Mouse (Mus musculus) midbrain, embryonic 10.5 days (tissue): ENCODE data around the gene E130309D02Rik. TPM values are rescaled to one million over a fixed set of nuclear protein-coding genes. Genes with fewer than 3 reads are reported as not detected.

ENCODE experiments used
- DNase-seq: peaks from one replicate; pipeline ENCODE4 v3.0.0-alpha.2; 2017; ENCODE audit warnings: low spot score
- H3K27ac ChIP-seq: fragments of 300-500 bp; sonication (generic); replicated peaks from 2 replicates; pipeline ENCODE4 v1.5.1; 2016; ENCODE audit warnings: mild to moderate bottlenecking
- H3K27me3 ChIP-seq: fragments of 300-500 bp; sonication (generic); 2 replicates; pipeline ENCODE4 v1.6.1; 2016; ENCODE audit warnings: low read depth, mild to moderate bottlenecking; ENCODE audit not compliant: poor library complexity, severe bottlenecking
- H3K36me3 ChIP-seq: fragments of 300-500 bp; sonication (generic); 2 replicates; pipeline ENCODE4 v1.6.1; 2016; ENCODE audit warnings: mild to moderate bottlenecking, moderate library complexity
- H3K4me1 ChIP-seq: fragments of 300-500 bp; sonication (generic); 2 replicates; pipeline ENCODE4 v1.6.1; 2016
- H3K4me3 ChIP-seq: fragments of 300-500 bp; sonication (generic); 2 replicates; pipeline ENCODE4 v1.5.1; 2016; ENCODE audit warnings: mild to moderate bottlenecking, moderate library complexity
- H3K9me3 ChIP-seq: fragments of 300-500 bp; sonication (generic); replicated peaks from 2 replicates; pipeline ENCODE4 v1.6.1; 2016; ENCODE audit warnings: mild to moderate bottlenecking
- WGBS: fragments of 180-500 bp; shearing (Covaris S2); methylation state at CpG from one replicate; pipeline ENCODE4 v1.1.7; 2016; 5-methylcytosine and 5-hydroxymethylcytosine counted together
- polyA plus RNA-seq: library from polyadenylated mRNA; unstranded; fragments of >200 nt; fragmentation: Nextera tagmentation; extraction: Ambion mirVana; gene quantifications from 2 replicates; pipeline ENCODE4 v1.2.1, GENCODE M21; 2016

The E130309D02Rik gene
- polyA plus RNA-seq, 1 experiment from 2014 or later = 61.7 TPM

DNA sequence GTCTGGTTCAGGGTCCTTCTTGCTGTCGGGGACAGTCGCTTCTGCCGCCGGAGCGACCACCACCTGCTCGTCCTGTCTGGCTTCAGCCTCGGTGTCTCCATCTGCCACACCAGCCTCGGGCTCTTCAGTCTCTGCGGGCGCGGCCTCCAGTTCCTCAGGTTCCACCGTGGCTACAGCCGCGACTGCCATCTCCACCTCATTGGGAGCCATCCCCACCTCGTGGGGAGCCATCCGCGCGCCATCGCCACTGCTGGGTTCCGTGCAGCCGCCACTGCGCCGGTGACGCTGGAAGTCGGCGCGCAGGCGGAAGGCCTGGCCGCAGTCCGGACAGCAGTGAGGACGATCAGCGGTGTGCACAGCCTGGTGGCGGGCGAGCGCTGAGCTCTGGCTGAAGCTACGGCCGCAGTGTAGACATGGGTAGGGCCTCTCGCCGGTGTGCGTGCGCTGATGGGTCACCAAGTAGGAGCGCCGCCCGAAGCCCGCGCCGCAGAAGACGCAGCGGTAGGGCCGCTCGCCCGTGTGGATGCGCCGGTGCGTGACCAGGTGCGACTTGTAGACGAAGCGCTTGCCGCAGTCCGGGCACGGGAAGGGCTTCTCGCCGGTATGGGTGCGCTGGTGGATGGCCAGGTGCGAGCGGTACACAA lies 60.6 kb downstream of the E130309D02Rik start:
- 2% methylated on average over 66 of the region's 66 CpGs for WGBS
- Histone ChIP-seq H3K9me3 (no peaks in the 10 kb centered on the region), H3K4me1 (peaks cover 30% of the 10 kb centered on the region), H3K27ac (no peak overlapping the region), H3K27me3 (peaks cover 90% of the 10 kb centered on the region), H3K36me3 (peaks cover 81% of the 10 kb centered on the region), H3K4me3 (peak overlapping the region; percentile 50)
- peak; percentile 58 for DNase-seq

DNA sequence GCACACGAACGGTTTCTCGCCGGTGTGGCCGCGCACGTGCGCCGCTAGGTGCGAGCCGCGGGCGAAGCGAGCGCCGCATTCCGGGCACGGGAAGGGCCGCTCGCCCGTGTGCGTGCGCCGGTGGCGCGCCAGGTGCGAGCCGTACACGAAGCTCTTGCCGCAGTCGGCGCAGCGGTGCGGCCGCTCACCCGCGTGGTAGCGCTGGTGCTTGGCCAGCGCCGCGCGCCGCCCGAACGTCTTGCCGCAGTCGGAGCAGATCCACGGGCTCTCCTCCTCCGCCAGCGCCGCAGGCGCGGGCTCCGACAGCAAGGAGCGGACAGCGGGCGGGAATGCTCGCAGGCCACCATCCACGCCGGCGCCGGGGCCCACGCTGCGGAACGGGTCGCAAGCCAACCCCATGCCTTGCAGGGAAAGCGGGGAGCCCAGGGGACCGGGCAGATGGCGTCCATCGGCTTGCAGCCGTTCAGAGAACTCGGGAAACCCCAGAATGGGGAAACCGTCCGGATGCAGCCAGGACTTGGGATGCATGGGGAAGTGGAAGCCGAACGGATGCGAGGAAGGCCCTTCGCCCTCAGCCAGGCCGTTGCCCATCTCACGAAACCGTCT lies 61.2 kb downstream of the E130309D02Rik start:
- DNase-seq = no peak
- Histone ChIP-seq H3K4me3 (peak overlapping the region; percentile 50), H3K36me3 (peaks cover 80% of the 10 kb centered on the region), H3K4me1 (peaks cover 30% of the 10 kb centered on the region), H3K9me3 (no peaks in the 10 kb centered on the region), H3K27me3 (peaks cover 86% of the 10 kb centered on the region), H3K27ac (no peak overlapping the region)
- 3% methylated on average over 78 of the region's 81 CpGs for WGBS

DNA sequence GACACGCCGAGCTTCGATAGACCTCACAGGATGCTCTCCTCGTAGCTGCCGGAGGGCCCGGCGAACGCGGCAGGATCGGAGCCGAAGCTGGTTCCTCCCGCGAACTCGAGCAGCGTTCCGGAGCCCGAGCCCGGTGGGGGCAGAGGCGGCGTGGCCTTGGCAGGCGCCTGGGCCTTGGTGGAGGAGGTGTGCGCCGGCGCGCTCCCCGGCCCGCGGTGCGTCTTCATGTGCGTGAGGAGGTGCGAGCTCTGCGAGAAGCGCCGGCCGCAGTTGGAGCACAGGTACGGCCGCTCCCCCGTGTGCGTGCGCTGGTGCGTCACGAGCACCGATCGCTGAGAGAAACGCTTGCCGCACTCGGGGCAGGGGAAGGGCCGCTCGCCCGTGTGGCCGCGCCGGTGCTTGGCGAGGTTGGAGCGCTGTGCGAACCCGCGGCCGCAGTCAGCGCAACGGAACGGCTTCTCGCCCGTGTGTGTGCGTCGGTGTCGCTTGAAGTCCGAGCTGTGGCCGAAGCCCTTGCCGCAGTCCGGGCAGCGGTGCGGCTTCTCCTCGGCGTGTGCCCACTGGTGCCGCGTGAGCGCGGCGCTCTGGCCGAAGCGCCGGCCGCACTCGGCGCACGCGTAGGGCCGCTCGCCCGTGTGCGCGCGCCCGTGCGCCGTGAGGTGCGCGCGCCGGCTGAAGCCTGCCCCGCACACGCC lies 61.8 kb downstream of the E130309D02Rik start:
- Histone ChIP-seq H3K4me3 (peak overlapping the region; percentile 50), H3K9me3 (no peaks in the 10 kb centered on the region), H3K4me1 (peaks cover 30% of the 10 kb centered on the region), H3K27ac (no peak overlapping the region), H3K36me3 (peaks cover 80% of the 10 kb centered on the region), H3K27me3 (peaks cover 79% of the 10 kb centered on the region)
- peak; percentile 50 for DNase-seq
- WGBS = 1% methylated on average over 103 of the region's 103 CpGs

DNA sequence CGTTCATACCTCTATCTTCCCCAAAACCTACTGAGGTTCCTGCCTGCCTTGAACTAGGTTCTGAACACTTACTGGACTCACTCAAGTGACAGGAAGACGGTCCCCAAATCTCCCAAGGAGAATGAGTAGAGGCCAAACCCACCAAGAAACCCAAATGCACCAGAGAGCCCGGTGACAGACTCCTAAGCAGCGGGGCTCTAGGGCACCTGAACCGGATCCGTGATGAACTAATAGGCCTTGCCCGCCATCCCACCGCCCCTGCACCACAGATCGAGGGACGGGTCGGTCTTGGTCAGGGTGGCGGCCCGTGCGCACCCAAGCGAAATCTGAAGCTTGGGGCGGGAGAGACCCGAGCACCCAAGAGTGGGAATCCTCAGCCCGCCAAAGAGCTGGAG lies 62.4 kb downstream of the E130309D02Rik start:
- H3K4me3 ChIP-seq = peak overlapping the region; percentile 50
- peaks cover 74% of the 10 kb centered on the region for H3K27me3 ChIP-seq
- H3K27ac ChIP-seq = no peak overlapping the region
- H3K9me3 ChIP-seq = no peaks in the 10 kb centered on the region
- peaks cover 30% of the 10 kb centered on the region for H3K4me1 ChIP-seq
- peaks cover 80% of the 10 kb centered on the region for H3K36me3 ChIP-seq
- 10% methylated on average over 18 of the region's 18 CpGs for WGBS
- DNase-seq = no peak

DNA sequence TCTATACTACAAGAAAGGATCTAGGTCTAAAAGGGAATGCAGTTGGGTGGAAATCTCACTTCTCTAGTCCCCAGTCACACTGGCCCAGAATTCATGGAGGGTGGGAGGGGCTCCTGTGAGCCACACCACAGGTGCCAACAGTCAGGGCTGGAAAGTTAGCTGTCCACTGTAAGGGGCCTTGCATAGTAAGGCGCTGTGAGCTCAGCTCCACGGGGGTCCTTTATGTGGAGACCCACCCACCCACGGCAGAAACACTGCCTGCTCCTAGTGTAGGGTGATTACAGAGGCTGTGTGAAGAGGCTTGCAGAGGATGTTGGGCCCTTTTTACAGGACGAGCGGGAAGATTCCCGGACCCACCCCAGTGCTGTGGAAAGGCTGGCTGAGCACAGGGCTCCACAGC lies 63.1 kb downstream of the E130309D02Rik start:
- Histone ChIP-seq H3K27me3 (peaks cover 66% of the 10 kb centered on the region), H3K4me3 (no peak overlapping the region), H3K36me3 (peaks cover 80% of the 10 kb centered on the region), H3K27ac (no peak overlapping the region), H3K9me3 (no peaks in the 10 kb centered on the region), H3K4me1 (peaks cover 30% of the 10 kb centered on the region)
- WGBS = 41% methylated on average over 6 of the region's 6 CpGs
- no peak for DNase-seq

Other genes starting within 250 kb of the E130309D02Rik start
- gene Rnf216, start 202.4 kb downstream of the E130309D02Rik start, polyA plus RNA-seq = 39.8 and 46.5 TPM in 2 replicates
- 0.04 TPM in 1 of 2 replicates, not detected in the other for gene Olfr718-ps1, start 167.8 kb downstream of the E130309D02Rik start, polyA plus RNA-seq
- 13.4 and 15.6 TPM in 2 replicates for gene Rbak, start 134.6 kb downstream of the E130309D02Rik start, polyA plus RNA-seq
- not detected in 2 replicates for gene Spdye4b, start 134.3 kb downstream of the E130309D02Rik start, polyA plus RNA-seq
- not detected in 2 replicates for gene Spdye4a, start 88.5 kb downstream of the E130309D02Rik start, polyA plus RNA-seq
- gene Zfp12, start 80.2 kb downstream of the E130309D02Rik start, polyA plus RNA-seq = 20.8 and 21.3 TPM in 2 replicates
- 4.2 and 5.2 TPM in 2 replicates for gene Zfp316, start 45.3 kb downstream of the E130309D02Rik start, polyA plus RNA-seq
- gene Zfp853, start 21.7 kb downstream of the E130309D02Rik start, polyA plus RNA-seq = not detected in 2 replicates
- gene Zdhhc4, start 13.9 kb upstream of the E130309D02Rik start, polyA plus RNA-seq = 64.8 and 72.9 TPM in 2 replicates
- gene Grid2ip, start 42.0 kb upstream of the E130309D02Rik start, polyA plus RNA-seq = 0.05 and 0.14 TPM in 2 replicates
- 191 and 203 TPM in 2 replicates for gene Kdelr2, start 88.5 kb upstream of the E130309D02Rik start, polyA plus RNA-seq
- 15.0 and 15.2 TPM in 2 replicates for gene Daglb, start 149.2 kb upstream of the E130309D02Rik start, polyA plus RNA-seq
- gene Rac1, start 212.7 kb upstream of the E130309D02Rik start, polyA plus RNA-seq = 378 and 386 TPM in 2 replicates